Mouse (Mus musculus) kidney, postnatal 25 days (tissue): ENCODE measurements around the gene Cdc27.

Experiments
- DNase-seq, 2 experiments: peaks; one replicate each; pipeline ENCODE4 v3.0.0; 2021; ENCODE audit warnings: mixed read lengths in 2 of 2

Gene Cdc27

DNA sequence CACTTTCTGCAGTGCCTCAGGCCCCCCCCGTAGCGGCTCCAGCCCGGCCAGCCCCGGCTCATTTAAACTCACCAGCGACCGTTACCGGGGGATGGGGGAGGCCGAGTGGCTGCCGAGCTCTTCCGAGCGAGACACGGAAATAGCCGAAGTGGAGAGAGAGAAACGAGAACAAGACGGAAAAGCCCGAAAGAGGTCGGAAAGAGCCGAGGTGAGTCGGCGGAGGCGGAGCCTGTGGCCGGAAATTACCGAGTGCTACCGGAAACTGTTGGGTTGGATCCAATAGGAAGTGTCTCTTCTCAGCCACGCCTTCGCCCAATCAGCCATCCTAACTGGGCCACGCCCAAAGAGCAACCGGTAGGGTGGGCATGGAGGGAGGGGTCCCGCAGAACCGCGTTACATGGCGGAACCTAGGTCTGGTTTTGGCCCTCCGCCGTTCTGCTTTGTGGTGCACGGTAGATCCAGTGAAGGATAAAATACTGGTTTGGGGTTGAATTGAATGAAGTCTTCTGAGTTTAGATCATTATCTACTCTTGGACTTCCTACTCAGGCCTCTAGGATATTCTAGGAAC, at the start of gene Cdc27, which contains the start of gene Myl4:
Cdc27 (minus strand) TSS at position 215 of the 569 bp plus-strand sequence.
Myl4 (plus strand) TSS at position 258 of the 569 bp plus-strand sequence.
- peak; percentile 95 to 99 for DNase-seq

DNA sequence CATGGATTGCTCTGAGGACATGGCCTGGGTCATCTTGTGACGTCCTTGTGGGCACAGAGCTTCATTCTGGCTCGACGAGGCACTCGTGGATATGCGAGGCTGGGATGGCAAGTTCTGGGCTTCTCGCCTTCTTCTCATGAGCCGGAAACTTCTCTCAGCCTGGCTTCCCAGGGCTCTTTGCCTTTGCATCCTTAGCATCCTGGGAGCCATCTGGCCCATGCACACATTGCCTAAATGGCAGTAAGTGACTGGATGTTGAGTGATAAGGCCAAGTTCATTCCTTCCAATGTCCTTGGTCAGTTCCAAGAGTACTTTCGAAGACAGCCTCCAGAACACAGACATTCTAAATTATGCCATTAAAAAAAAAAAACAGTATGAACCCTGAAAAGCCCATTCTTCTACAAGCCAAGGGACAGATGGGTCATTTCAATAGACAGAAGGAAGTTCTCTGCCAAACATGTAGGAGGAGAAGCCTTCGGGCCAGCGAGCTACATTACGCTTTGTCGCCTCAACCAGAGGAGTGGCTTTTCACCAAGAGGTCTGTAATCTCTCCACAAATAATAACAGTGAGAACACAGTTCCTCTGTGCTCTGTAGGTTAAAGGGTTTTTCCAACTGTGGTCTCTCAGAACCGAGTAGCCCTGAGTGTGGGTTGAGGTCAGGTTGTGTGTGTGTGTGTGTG, 49.0 kb upstream of the Cdc27 start:
- no peak for DNase-seq

GRCm38 (mm10) chr11:104596365-104596764, 45.9 kb upstream of the Cdc27 start:
- DNase-seq = peak in 1 of 2 experiments; percentile 37

DNA sequence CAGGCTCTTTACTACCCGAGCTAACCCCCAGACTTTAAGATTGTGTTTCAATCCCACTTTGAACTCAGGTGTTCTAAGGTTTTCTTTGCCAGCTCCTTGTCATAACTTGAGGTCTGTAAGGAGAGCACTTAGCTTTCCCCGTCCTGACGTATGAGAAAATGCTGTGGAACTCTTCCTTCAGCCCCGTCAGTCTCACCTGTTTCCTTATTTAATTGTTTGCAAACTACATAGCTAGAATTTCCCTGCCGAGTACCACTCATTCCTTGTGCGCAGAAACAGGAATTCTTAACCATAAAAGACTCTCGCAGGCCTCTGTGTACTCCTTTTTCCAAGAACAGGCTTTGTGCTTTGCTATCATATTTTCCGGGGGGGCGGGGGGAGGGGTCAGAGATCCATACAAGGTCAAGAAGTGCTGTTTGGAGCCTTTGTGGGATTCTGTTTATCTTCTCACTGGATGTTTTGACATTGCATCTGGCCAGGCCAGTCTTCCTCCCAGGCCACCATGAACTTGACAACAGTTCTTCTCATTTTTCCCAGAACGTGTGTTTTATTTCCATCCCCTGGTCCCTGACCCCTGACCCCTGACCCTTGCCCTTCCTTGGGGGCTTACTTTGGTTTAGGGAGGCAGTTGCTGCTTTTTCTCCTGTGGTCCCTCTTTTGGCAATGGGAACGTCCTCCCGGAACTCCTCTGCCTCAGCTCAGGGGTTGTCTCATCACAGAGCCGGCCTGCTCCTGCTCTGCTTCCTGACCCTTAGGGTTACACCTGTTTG, 41.8 kb upstream of the Cdc27 start:
- DNase-seq = peak in 1 of 2 experiments; percentile 38

DNA sequence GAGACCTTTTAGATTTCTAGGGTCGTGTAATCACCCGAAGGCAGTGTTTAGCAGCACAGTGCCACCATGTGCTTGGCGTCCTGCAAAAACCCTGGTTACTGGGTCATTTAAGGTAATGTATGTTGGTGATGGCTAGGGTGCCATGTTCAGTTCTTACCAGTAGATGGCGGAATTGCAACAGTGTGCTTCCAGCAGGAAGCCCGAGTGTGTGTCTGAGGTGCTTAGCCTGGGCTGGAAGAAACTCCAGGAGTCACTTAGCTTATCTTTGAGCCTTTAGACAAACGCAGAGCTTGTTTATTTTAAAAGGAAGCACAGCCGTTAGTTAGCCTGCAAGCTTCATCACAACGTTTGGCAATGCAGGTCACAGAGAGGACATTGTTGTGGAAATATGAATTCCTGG, 39.7 kb upstream of the Cdc27 start:
- DNase-seq = peak; percentile 76 to 86

DNA sequence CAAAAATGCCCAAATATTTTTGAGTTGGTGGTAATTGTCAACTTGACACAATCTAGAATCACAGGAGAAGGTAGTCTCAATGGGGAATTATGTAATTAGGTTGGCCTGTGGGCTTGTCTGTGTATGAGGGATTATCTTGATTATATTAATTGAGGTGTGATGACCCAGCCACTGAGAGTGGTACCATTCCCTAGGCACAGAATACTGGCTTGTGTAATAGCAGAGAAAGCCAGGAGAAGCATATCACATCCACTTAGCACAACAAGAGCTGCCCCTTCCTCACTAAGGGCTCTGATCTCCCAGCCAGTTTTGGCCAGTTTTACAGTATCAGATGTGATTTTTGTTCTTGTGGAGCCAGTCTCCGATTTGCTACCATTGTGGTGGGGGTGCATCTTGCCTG, 39.1 kb upstream of the Cdc27 start:
- peak in 1 of 2 experiments; percentile 12 for DNase-seq

DNA sequence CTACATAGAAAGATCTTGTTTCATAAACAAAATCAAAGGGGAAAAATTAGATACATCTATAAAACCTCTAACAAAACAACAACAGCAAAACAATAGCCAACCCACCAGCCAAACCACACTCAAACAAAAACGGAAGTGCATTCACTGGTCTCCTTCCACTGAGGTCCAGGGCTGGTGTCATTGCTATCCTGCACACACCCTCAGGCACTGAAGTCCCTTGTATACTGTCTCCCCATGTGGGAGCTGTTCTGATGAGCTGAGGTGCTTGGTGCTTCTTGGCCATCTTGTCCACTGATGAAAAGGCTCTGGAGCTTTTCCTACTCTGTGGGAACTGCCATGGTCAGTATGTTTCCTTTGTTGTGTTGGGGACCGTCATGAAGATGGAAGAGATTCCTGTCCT, 38.1 kb upstream of the Cdc27 start:
- DNase-seq = no peak

DNA sequence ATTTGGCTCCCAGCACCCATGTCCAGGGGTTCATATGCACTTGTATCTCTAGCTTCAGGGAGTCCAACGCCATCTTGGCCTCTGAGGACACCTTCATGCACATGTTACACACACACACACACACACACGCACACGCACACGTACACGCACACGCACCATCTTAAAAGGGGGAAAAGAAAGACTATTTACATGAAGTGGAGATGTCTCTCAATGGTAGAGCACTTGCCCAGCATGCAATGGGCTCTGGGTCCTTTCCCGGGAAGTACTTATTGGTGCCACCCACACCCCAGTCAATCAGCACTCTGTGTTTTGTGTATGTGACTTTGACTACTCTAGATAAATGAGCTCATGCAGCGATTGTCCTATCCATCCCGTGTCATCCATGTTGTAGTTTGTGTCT, 37.5 kb upstream of the Cdc27 start:
- no peak for DNase-seq

GRCm38 (mm10) chr11:104585495-104585894, 35.1 kb upstream of the Cdc27 start:
- DNase-seq = no peak

DNA sequence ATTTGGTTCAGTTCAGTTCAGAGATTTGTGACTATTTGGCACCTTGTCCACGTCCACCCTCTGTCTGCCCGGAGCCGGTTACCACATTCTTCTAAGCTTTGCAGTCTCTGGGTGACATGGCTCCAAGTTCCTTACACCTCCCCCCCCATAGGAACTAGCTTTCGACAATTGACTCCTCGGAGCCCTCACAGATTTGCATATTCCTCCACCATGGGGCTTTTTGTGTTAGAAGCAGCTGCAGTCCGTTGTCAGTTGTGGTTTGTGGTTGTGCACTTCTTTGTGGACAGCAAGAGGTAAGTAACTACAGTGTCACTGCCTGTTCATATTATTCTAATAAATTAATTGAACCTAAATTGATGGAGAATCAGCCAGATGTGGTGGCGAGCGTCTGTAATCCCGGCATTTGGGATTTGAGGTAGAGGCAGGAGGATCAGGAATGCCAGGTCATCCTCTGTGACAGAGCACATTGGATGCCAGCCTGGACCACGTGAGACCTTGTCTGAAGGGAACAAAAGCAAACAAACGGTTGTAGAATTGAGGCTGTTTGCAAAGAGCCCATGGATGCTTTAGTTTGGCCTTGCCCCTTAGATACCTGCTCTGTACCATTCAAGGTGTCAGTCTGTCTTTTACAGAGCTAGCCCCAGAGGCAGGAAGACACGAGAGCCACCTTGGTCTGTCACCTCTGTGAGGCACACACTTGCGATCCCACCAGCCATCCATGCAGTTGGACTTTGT, 32.4 kb upstream of the Cdc27 start:
- no peak for DNase-seq

GRCm38 (mm10) chr11:104582308-104582606, 31.8 kb upstream of the Cdc27 start:
- DNase-seq = no peak

GRCm38 (mm10) chr11:104581446-104582307, 31.3 kb upstream of the Cdc27 start:
- DNase-seq = no peak

DNA sequence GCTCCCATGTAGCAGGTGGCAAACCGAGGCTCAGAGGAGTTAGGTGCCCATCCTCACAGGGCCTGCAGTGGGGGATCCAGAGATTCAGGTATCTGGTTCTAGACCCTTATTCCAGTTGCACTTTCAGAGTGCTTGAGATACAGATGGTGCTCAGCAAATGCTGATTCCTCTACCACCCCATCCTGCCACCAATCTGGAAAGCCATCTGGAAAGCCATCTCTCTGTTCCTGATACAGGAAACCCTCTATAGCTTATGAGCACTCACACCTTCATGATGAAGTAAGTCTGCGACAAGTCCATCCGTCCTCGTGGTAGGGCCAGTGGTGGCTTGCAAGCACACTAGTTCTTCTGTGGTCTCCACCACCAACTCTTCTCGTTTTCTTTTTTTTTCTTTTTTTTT, 30.2 kb upstream of the Cdc27 start:
- DNase-seq = no peak

- DNase-seq = no peak
Measured at GRCm38 (mm10) chr11:104580091-104580490, 29.7 kb upstream of the Cdc27 start.

GRCm38 (mm10) chr11:104579575-104579974, 29.2 kb upstream of the Cdc27 start:
- no peak for DNase-seq

DNA sequence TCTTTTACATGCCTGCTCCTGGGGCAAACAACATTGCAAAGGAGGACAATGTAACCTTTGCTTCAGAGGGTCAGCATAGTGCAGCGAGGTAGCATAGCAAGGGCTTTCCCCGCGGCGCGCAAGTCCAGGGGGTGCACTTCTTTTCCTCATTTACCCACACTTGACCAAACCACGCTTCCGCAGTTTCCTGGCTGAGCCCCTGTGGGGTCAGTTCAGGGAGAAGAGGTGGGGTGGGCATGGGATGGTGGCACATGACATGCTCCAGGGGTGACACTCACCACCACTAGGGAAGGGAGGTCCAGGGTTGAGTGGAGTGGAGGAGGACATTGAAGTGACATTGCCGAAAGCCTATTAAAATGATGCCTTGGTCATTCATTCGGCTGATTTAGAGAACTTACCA, 28.7 kb upstream of the Cdc27 start:
- DNase-seq = no peak

- no peak for DNase-seq
Measured at GRCm38 (mm10) chr11:104578074-104578473, 27.7 kb upstream of the Cdc27 start.

DNA sequence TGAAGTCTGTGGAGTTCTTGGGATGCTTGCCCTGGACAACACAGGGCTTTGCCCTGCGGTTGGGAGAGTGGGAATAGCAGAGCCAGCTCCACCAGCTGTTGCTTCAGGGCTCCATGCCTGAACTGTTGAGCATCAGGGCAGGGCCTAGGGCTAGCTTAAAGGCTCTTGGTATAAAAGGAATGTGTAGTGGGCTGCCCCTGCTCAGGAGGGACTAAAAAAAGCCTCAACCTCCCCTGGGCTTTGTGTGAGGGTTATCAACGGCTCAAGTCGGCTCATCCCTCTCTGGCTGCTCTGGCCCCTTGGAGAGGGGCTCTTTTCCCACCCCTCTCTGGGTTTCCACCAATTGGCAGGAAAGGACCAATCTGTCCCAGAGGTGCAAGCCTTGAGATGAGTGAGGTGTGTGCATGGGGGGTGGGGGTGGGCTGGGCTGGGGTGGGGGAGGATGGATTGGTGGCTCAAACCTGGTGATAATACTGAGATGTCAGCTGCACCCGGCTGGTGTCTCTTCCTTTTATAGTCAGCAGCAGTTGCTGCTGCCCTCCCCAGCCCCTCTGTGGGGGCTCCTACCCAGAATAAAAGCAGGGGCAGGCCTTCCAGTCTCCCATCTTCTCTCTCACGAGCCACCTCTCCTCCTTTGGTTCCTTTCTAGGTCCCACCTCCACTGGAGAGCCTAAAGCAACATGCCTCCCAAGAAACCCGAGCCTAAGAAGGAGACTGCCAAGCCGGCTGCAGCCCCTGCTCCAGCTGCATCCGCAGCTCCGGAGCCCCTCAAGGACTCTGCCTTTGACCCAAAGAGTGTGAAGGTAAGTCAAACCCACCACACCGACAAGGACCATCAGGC, 26.6 kb upstream of the Cdc27 start:
- DNase-seq = no peak

GRCm38 (mm10) chr11:104572566-104572965, 22.1 kb upstream of the Cdc27 start:
- peak in 1 of 2 experiments; percentile 8 for DNase-seq

- no peak for DNase-seq
Measured at GRCm38 (mm10) chr11:104572091-104572490, 21.7 kb upstream of the Cdc27 start.

GRCm38 (mm10) chr11:104571373-104571772, 21.0 kb upstream of the Cdc27 start:
- peak in 1 of 2 experiments; percentile 26 for DNase-seq
